Mouse (Mus musculus) myocyte (in vitro differentiated cells): ENCODE measurements at regions not wholly inside any gene's neighbourhood (a gene's known extent, or its start where the extent isn't known, plus 50 kb on each side); places are given as distances from the start of the nearest gene placed in this dataset.

Experiments used
- H3K27me3 ChIP-seq: one replicate; pipeline ENCODE4 v1.6.1; 2011; ENCODE audit not compliant: control insufficient read depth, insufficient read depth, insufficient read length
- H3K36me3 ChIP-seq: one replicate; pipeline ENCODE4 v1.6.1; 2011; ENCODE audit not compliant: control insufficient read depth, insufficient read depth
- H3K4me2 ChIP-seq: one replicate; pipeline ENCODE4 v1.6.1; 2011; ENCODE audit warnings: low read depth, control low read depth
- H3K4me3 ChIP-seq: one replicate; pipeline ENCODE4 v1.5.1; 2011; ENCODE audit warnings: mild to moderate bottlenecking, control low read depth, moderate library complexity
- H3K79me2 ChIP-seq: one replicate; pipeline ENCODE4 v1.6.1; 2011; ENCODE audit not compliant: control insufficient read depth, insufficient read depth
- H3ac ChIP-seq: one replicate; pipeline ENCODE4 v1.6.1; 2011; ENCODE audit not compliant: control insufficient read depth, insufficient read length
- CEBPB ChIP-seq: IDR thresholded peaks from 2 replicates; pipeline ENCODE4 v1.6.1; 2011; ENCODE audit warnings: mild to moderate bottlenecking, moderate library complexity; ENCODE audit not compliant: poor library complexity, insufficient read depth, severe bottlenecking
- E2F4 ChIP-seq: IDR thresholded peaks from one replicate; pipeline ENCODE4 v1.6.1; 2011; ENCODE audit warnings: mild to moderate bottlenecking, control low read depth, moderate library complexity; ENCODE audit not compliant: insufficient read depth
- MAX ChIP-seq: IDR thresholded peaks from one replicate; pipeline ENCODE4 v1.6.1; 2011; ENCODE audit warnings: low read depth, mild to moderate bottlenecking, control low read depth
- MYOD1 ChIP-seq, 3 experiments: IDR thresholded peaks; one replicate each; pipeline ENCODE4 v1.6.1; 2011; ENCODE audit warnings: control low read depth in 2 of 3, low read depth in 2 of 3, mild to moderate bottlenecking in 2 of 3, moderate library complexity in 1 of 3; ENCODE audit not compliant: insufficient read length in 2 of 3, control insufficient read depth in 1 of 3
- MYOG ChIP-seq, 3 experiments: IDR thresholded peaks; one replicate each; pipeline ENCODE4 v1.6.1; 2011; ENCODE audit warnings: control low read depth in 2 of 3, low read depth in 2 of 3, mild to moderate bottlenecking in 2 of 3; ENCODE audit not compliant: insufficient read length in 2 of 3, control insufficient read depth in 1 of 3, insufficient read depth in 1 of 3
- POLR2A ChIP-seq: IDR thresholded peaks from one replicate; pipeline ENCODE4 v1.6.1; 2011; ENCODE audit warnings: low read depth, mild to moderate bottlenecking, control low read depth, moderate library complexity; ENCODE audit not compliant: insufficient read length
- POLR2AphosphoS2 ChIP-seq: IDR thresholded peaks from one replicate; pipeline ENCODE4 v1.6.1; 2011; ENCODE audit warnings: low read depth, control low read depth; ENCODE audit not compliant: insufficient read length
- REST ChIP-seq: IDR thresholded peaks from one replicate; pipeline ENCODE4 v1.6.1; 2011; ENCODE audit warnings: mild to moderate bottlenecking, control low read depth, moderate library complexity; ENCODE audit not compliant: insufficient read depth, insufficient read length
- SRF ChIP-seq: IDR thresholded peaks from one replicate; pipeline ENCODE4 v1.6.1; 2011; ENCODE audit warnings: low read depth; ENCODE audit not compliant: control insufficient read depth, insufficient read length
- TCF12 ChIP-seq: IDR thresholded peaks from one replicate; pipeline ENCODE4 v1.6.1; 2011; ENCODE audit warnings: mild to moderate bottlenecking, control low read depth; ENCODE audit not compliant: poor library complexity, insufficient read depth, severe bottlenecking
- TCF3 ChIP-seq: IDR thresholded peaks from one replicate; pipeline ENCODE4 v1.6.1; 2011; ENCODE audit warnings: low read depth, control low read depth; ENCODE audit not compliant: insufficient read length
- USF1 ChIP-seq: IDR thresholded peaks from one replicate; pipeline ENCODE4 v1.6.1; 2011; ENCODE audit warnings: low read depth, mild to moderate bottlenecking, control low read depth, moderate library complexity

DNA sequence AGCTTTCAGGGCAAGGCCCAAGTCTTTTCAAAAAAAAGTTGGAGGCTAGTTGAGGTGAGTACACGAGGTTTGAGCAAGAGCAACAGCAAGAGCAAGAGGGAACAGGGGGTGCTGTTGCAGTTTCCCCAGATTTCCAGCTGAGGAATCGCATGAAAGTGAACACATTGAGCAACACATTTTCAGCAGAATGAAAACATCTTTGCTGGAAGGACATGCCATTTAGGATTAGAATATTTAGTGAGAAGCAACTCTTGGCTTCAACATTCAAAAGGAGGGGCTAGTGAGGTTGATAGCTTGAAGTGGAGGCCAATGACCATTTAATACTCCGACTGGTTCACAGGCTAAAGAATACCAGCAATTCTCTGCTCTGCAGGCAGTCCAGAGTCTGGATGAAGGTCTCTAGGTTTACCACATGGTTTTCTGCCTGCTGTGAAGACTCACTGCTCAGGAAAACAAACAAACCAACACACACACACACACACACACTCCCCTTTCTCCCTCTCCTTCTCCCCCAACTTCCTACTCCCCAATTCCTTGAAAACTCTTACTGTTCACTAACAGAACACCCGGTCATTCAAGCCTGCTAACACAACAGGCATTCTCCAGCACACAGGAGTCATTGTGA, 278.5 kb downstream of the Abcc12 start:
- TF ChIP-seq MYOG (IDR thresholded peaks at IDR 0.05; ENCODE audit: control insufficient read depth in 1 of 3, insufficient read depth in 1 of 3, insufficient read length in 2 of 3, low read depth in 2 of 3) = no peak
- no peak for TF ChIP-seq E2F4
- TF ChIP-seq TCF3 = no peak
- no peak for TF ChIP-seq MYOD1 (IDR thresholded peaks at IDR 0.05; ENCODE audit: control insufficient read depth in 1 of 3, insufficient read length in 2 of 3, low read depth in 2 of 3)
- TF ChIP-seq REST = no peak
- TF ChIP-seq MAX = no peak
- no peak for TF ChIP-seq USF1
- no peak for TF ChIP-seq CEBPB
- TF ChIP-seq POLR2AphosphoS2 = no peak
- TF ChIP-seq TCF12 = no peak
- no peak for TF ChIP-seq SRF
- no peak for TF ChIP-seq POLR2A
- Histone ChIP-seq H3K4me2 (no peak overlapping the region), H3K36me3 (no peaks in the 10 kb centered on the region), H3K4me3 (no peak overlapping the region), H3K79me2 (no peaks in the 10 kb centered on the region), H3K27me3 (no peaks in the 10 kb centered on the region), H3ac (no peak overlapping the region)

DNA sequence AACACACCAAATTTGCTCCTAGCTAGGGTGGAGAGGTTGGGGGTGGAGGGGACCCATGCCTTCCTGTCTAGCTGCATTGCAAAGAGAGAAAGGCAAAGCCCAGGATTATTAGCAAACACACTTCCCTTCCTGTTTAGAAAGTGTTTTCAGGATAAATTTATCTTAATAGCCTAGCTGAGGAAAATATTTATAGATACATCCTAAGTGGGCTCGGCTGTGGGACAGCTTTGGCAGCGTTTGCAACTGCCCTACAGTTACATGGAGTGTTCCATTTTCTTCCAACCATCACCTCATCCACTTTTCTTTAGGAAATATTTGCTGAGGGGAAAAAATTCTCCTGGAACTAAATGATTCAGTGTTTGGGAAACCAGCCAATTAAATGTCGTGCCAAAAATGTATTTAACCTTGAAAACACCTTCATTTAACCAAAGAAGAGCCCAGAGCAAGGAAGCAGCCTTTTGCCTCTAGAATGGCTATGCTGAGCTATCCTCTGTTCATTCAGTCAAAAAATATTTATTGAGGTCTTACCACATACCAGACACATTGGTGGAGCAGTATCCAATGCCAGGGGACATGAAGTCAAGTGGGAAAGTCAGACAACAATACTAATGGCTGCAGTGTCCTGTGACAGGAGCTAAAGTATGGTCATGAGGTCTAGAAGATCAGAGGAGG, 291.6 kb downstream of the Abcc12 start:
- Histone ChIP-seq H3ac (no peak overlapping the region), H3K36me3 (no peaks in the 10 kb centered on the region), H3K27me3 (peaks cover 5% of the 10 kb centered on the region), H3K4me3 (no peak overlapping the region), H3K4me2 (no peak overlapping the region), H3K79me2 (no peaks in the 10 kb centered on the region)
- TF ChIP-seq CEBPB (no peak), MYOG (IDR thresholded peaks at IDR 0.05; ENCODE audit: control insufficient read depth in 1 of 3, insufficient read depth in 1 of 3, insufficient read length in 2 of 3, low read depth in 2 of 3) (no peak), USF1 (no peak), SRF (no peak), POLR2AphosphoS2 (no peak), MAX (no peak), TCF3 (no peak), E2F4 (no peak), REST (no peak), MYOD1 (IDR thresholded peaks at IDR 0.05; ENCODE audit: control insufficient read depth in 1 of 3, insufficient read length in 2 of 3, low read depth in 2 of 3) (no peak), TCF12 (no peak), POLR2A (no peak)

DNA sequence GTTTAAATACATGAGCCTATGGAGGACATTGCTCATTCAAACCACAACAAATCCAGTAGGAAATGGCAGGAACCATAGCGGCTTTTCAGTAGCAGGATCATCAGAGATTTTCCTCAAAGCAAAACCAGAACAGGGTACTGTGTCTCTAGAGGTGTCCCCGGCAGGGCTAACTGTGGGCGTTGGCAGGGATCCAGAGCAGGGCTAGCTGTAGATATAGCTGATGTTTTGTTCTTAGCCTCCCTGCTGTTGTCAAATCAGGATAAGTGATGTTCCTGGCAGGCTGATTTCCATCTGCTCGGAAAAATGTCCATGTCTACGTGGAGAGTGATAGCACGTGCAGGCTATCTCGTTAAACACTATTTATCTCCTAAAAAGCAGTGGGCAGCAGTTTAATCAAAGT, 297.6 kb downstream of the Abcc12 start:
- H3K79me2 ChIP-seq = no peaks in the 10 kb centered on the region
- H3K36me3 ChIP-seq = no peaks in the 10 kb centered on the region
- TF ChIP-seq TCF3 (no peak), POLR2AphosphoS2 (no peak), POLR2A (no peak), CEBPB (no peak)
- no peaks in the 10 kb centered on the region for H3K27me3 ChIP-seq
- no peak overlapping the region for H3K4me2 ChIP-seq
- no peak overlapping the region for H3ac ChIP-seq
- H3K4me3 ChIP-seq = no peak overlapping the region

DNA sequence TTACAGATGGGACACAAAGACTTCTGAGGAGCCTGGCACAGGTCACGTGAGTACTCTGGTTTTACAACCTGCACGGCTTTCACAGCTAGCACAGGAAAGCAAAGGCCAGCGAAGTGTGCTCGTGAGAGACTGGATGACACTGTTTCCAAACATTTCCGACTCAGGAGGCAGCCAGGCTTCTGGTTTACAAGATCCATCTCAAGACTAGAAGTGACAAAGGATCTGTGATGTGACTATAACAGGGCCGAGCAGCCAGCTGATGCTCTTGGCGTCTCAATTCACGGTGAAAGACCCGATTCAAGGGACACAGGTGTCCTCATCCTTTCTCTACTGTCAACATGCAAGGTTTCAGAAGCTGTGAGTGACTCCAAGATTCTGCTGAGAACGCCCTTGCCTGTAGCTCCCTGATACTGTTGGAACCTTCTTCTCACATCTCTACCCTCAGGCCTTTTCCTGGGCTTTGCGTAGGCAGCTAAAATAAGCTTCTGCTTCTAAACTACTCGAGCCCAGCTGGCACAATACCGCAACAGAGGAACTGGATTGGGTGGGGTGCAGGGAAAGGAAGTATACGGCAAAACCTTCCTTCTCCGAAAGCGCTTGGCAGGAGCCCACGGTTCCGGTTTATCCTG, 300.3 kb downstream of the Abcc12 start:
- Histone ChIP-seq H3ac (no peak overlapping the region), H3K4me2 (peak overlapping the region; percentile 9), H3K36me3 (no peaks in the 10 kb centered on the region), H3K79me2 (no peaks in the 10 kb centered on the region), H3K4me3 (no peak overlapping the region), H3K27me3 (no peaks in the 10 kb centered on the region)
- TF ChIP-seq CEBPB = no peak
- no peak for TF ChIP-seq REST
- no peak for TF ChIP-seq USF1
- TF ChIP-seq SRF = no peak
- no peak for TF ChIP-seq POLR2A
- TF ChIP-seq MYOD1 (IDR thresholded peaks at IDR 0.05; ENCODE audit: control insufficient read depth in 1 of 3, insufficient read length in 2 of 3, low read depth in 2 of 3) = no peak
- TF ChIP-seq MAX = no peak
- TF ChIP-seq MYOG (IDR thresholded peaks at IDR 0.05; ENCODE audit: control insufficient read depth in 1 of 3, insufficient read depth in 1 of 3, insufficient read length in 2 of 3, low read depth in 2 of 3) = no peak
- no peak for TF ChIP-seq E2F4
- TF ChIP-seq TCF12 = no peak
- no peak for TF ChIP-seq POLR2AphosphoS2
- TF ChIP-seq TCF3 = no peak
